Mouse (Mus musculus) liver, adult 2 months (tissue): ENCODE data around the gene Dtx2. TPM values are rescaled to one million over a fixed set of nuclear protein-coding genes. Genes with fewer than 3 reads are reported as not detected.
A peak's percentile ranks its signal among the peaks of the same experiment; 100 is the strongest.

ENCODE experiments used
- DNase-seq: peaks from one replicate; pipeline ENCODE4 v3.0.0-alpha.2; 2011; ENCODE audit warnings: low read depth, low spot score; ENCODE audit errors: extremely low read depth
- H3K27ac ChIP-seq: fragments of 200-500 bp; replicated peaks from 2 replicates; pipeline ENCODE4 v1.5.1; 2012; ENCODE audit warnings: low read depth, mild to moderate bottlenecking, control low read depth, inconsistent platforms, low read length; ENCODE audit not compliant: insufficient read depth
- H3K27me3 ChIP-seq: fragments of 200-500 bp; 2 replicates; pipeline ENCODE4 v1.6.1; 2012; ENCODE audit warnings: mild to moderate bottlenecking, moderate library complexity, low read length, inconsistent platforms; ENCODE audit not compliant: control insufficient read depth, insufficient read depth
- H3K36me3 ChIP-seq: fragments of 200-500 bp; 2 replicates; pipeline ENCODE4 v1.6.1; 2012; ENCODE audit warnings: low read length, inconsistent platforms; ENCODE audit not compliant: control insufficient read depth, insufficient read depth
- H3K4me1 ChIP-seq: fragments of 200-500 bp; 2 replicates; pipeline ENCODE4 v1.6.1; 2011; ENCODE audit warnings: low read length; ENCODE audit not compliant: control insufficient read depth, insufficient read depth
- H3K4me3 ChIP-seq: fragments of 200-500 bp; 2 replicates; pipeline ENCODE4 v1.5.1; 2011; ENCODE audit warnings: low read depth, mild to moderate bottlenecking, control low read depth, low read length, moderate library complexity; ENCODE audit not compliant: insufficient read depth
- H3K79me2 ChIP-seq: fragments of 200-500 bp; 2 replicates; pipeline ENCODE4 v1.6.1; 2012; ENCODE audit warnings: inconsistent platforms, mild to moderate bottlenecking, low read length, moderate library complexity; ENCODE audit not compliant: control insufficient read depth, insufficient read depth
- H3K9ac ChIP-seq: fragments of 200-500 bp; 2 replicates; pipeline ENCODE4 v1.6.1; 2012; ENCODE audit warnings: low read depth, mild to moderate bottlenecking, control low read depth, inconsistent platforms, low read length
- CTCF ChIP-seq: fragments of 200-500 bp; IDR thresholded peaks from 2 replicates; pipeline ENCODE4 v1.5.1; 2011; ENCODE audit warnings: low read depth, low read length, control low read depth
- POLR2A ChIP-seq: fragments of 200-500 bp; IDR thresholded peaks from 2 replicates; pipeline ENCODE4 v1.6.1; 2011; ENCODE audit warnings: low read length, control low read depth; ENCODE audit not compliant: insufficient read depth; ENCODE audit errors: extremely low read depth
- WGBS: fragments of 180-500 bp; shearing (Covaris S2); methylation state at CpG from one replicate; pipeline ENCODE4 v1.1.7; 2018; 5-methylcytosine and 5-hydroxymethylcytosine counted together
- polyA plus RNA-seq: library from polyadenylated mRNA; depleted of rRNA; stranded (reverse); fragments of >200 nt; gene quantifications from 2 replicates; pipeline ENCODE4 v1.2.3, GENCODE M21; 2012
- total RNA-seq: library from RNA; depleted of rRNA; stranded (reverse); fragments of >200 nt; gene quantifications from 2 replicates; pipeline ENCODE4 v1.2.3, GENCODE M21; 2014

The Dtx2 gene
- total and polyA plus RNA-seq, 2 experiments: 1.0 to 7.1 TPM

GRCm38 (mm10) chr5:136014877-136015276 lies 20.3 kb downstream of the Dtx2 start:
- Histone ChIP-seq H3K36me3 (peaks cover 6% of the 10 kb centered on the region; the same call in 1 of the 2 replicates), H3K4me3 (no peak overlapping the region), H3K9ac (no peak overlapping the region), H3K4me1 (peaks cover 2% of the 10 kb centered on the region), H3K27ac (no peak overlapping the region), H3K79me2 (no peaks in the 10 kb centered on the region), H3K27me3 (no peaks in the 10 kb centered on the region)
- TF ChIP-seq POLR2A (no peak), CTCF (no peak)
- WGBS: 88% methylated on average over 10 of the region's 10 CpGs
- DNase-seq: no peak

DNA sequence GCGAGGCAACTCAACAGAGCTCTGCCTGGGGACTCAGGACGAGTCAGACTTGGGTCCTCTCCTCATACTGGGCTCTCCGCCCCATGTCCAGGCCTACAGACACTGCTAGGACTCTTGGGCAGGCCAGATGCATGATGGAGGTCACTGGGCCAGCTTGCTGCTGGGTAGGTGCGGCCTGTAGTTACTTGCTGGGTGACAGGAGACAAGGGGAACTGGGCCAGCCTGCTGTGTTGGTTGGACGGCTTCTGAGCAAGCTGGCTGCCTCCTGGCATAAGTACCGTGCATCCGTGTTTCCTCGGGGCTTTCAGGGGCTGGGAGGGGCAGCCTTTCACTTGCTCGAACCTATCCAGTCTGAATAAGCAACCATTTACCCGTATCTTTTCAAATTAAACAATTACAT lies 21.0 kb downstream of the Dtx2 start:
- DNase-seq: no peak
- WGBS: 84% methylated on average over 10 of the region's 10 CpGs
- Histone ChIP-seq H3K9ac (no peak overlapping the region), H3K36me3 (peaks cover 6% of the 10 kb centered on the region; the same call in 1 of the 2 replicates), H3K27me3 (no peaks in the 10 kb centered on the region), H3K27ac (0 out of 2 replicates have a peak overlapping the region, but pooled peaks have one; percentile 37), H3K79me2 (no peaks in the 10 kb centered on the region), H3K4me1 (peaks cover 2% of the 10 kb centered on the region), H3K4me3 (no peak overlapping the region)
- TF ChIP-seq POLR2A (no peak), CTCF (no peak)

DNA sequence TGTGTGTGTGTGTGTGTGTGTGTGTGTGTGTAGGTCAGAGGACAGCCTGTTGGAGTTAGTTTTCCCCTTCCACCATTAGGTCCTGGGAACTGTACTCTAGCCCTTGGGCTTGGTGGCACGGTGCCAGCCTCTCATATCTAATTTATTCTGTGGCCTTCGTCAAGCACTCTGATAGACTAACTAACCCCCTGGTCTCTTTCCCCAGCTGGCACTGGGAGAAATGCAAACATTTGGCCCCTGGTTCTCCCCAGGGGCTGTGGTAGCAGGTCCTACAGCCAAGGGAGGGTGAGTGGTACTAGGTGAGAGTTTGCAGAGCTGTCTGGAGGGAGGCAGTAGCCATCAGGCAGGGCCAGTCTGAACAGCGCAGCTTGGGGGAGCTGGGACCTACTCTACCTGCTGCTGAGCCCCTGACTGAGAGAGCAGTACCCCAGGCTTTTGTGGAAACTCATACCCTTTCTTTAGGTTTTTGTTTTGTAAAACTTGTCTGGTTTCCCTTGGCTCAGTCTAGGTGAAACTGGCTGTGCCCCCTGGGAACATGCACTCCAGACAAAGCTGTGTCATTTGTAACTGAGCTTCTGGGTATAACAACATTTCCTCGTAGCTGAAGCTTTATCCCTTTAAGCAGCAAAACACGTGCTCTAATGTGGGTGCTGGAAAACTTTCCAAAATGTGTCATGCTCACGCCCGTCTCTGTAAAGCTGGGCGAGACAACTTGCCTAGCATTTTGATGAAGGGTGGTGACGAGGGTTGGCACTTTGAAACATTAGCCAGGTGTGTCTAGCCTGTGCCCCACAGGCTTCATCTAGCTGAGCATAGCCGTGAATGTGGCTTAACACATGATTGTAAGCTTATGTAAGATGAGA lies 21.6 kb downstream of the Dtx2 start:
- TF ChIP-seq POLR2A (no peak), CTCF (no peak)
- no peak overlapping the region for H3K4me3 ChIP-seq
- no peak overlapping the region for H3K27ac ChIP-seq
- no peaks in the 10 kb centered on the region for H3K79me2 ChIP-seq
- no peak overlapping the region for H3K9ac ChIP-seq
- peaks cover 6% of the 10 kb centered on the region; the same call in 1 of the 2 replicates for H3K36me3 ChIP-seq
- 87% methylated on average over 10 of the region's 10 CpGs for WGBS
- no peaks in the 10 kb centered on the region for H3K27me3 ChIP-seq
- peaks cover 2% of the 10 kb centered on the region for H3K4me1 ChIP-seq
- DNase-seq: no peak

- H3K4me1 ChIP-seq: peaks cover 2% of the 10 kb centered on the region
- DNase-seq: no peak
- H3K4me3 ChIP-seq: no peak overlapping the region
- TF ChIP-seq POLR2A: no peak
- no peaks in the 10 kb centered on the region for H3K79me2 ChIP-seq
- no peak overlapping the region for H3K27ac ChIP-seq
- WGBS: 93% methylated on average over 6 of the region's 6 CpGs
- H3K9ac ChIP-seq: no peak overlapping the region
- no peaks in the 10 kb centered on the region for H3K27me3 ChIP-seq
- H3K36me3 ChIP-seq: peaks cover 2% of the 10 kb centered on the region; the same call in 1 of the 2 replicates
Observed at GRCm38 (mm10) chr5:136017262-136017661, 22.7 kb downstream of the Dtx2 start.

DNA sequence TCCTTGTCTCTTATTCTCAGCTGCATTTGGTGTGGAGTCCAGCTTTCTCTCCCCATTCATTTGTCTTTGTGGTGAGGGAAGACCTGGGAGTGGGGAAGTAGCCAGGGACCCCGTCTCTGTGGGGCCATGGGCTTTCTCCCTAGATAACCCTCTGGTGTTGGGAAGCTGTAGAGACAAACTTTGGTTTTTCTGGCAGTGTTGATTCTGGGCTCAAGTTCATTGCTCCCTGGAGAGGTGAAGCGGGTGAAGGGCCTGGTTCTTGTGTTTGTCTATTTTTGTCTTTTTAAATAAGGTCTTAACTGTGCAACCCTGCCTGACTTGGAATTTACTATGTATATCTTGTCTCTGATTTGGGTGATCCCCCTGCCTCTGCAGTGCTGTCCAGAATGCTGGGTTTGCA lies 24.1 kb downstream of the Dtx2 start:
- Histone ChIP-seq H3K4me1 (peaks cover 2% of the 10 kb centered on the region), H3K36me3 (no peaks in the 10 kb centered on the region; the same call in 1 of the 2 replicates), H3K79me2 (no peaks in the 10 kb centered on the region), H3K4me3 (no peak overlapping the region), H3K27ac (no peak overlapping the region), H3K27me3 (no peaks in the 10 kb centered on the region), H3K9ac (no peak overlapping the region)
- DNase-seq: no peak
- 33% methylated on average over 2 of the region's 2 CpGs for WGBS
- TF ChIP-seq POLR2A: no peak
- no peak for TF ChIP-seq CTCF

DNA sequence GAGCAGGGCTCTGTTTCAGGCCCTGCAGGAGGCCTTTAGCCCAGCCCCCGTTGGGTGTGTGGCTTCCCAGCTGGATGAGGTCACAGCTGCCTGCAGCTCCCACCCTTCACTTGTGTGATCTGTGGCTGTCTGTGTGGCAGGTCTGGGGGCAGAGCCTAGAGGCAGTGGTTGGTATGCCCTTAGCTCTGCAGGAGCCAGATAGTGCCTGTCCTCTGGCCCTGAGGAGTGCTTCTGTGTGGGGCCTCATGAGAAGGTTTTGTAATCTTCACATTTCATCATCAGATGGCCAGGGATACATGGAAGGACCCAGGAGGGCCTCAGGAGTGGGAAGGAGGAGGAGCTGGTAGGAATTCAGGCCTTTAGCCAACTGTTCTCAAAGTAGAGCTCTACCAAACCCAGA lies 25.3 kb downstream of the Dtx2 start:
- H3K4me1 ChIP-seq: peaks cover 2% of the 10 kb centered on the region
- H3K4me3 ChIP-seq: no peak overlapping the region
- WGBS: 70% methylated on average over 1 of the region's 1 CpGs
- H3K27ac ChIP-seq: no peak overlapping the region
- DNase-seq: no peak
- H3K79me2 ChIP-seq: no peaks in the 10 kb centered on the region
- TF ChIP-seq POLR2A (no peak), CTCF (no peak)
- H3K27me3 ChIP-seq: no peaks in the 10 kb centered on the region
- H3K9ac ChIP-seq: no peak overlapping the region
- H3K36me3 ChIP-seq: no peaks in the 10 kb centered on the region; the same call in 1 of the 2 replicates
